In genomic region chr19:3653508-3653907, GRCm38 (mm10) we compare ENCODE assay signal across 17 mouse cellular contexts. TPM values are rescaled to one million over a fixed set of nuclear protein-coding genes. Genes with fewer than 3 reads are reported as not detected.
DNase-seq lines count a peak whose midpoint lies in the region; ATAC-seq and TF ChIP-seq lines count a peak whose summit lies in the region.
"Had no signal": no experiment of that assay in that cellular context is flagged by ENCODE, and none has a peak within 500 bp of the region (broad histone marks: within the 10 kb centered on the region; RNA-seq: fewer than 3 reads in every experiment).

No protein-coding gene starts in this region.

- intact Hi-C loops in gastrocnemius, adult 2 months (cut with DNase I), result no loop called here
- intact Hi-C loops in gastrocnemius, postnatal 14 days (cut with DNase I; ENCODE audit: low total_unique reads), result no loop called here

- no peak for TF ChIP-seq CTCF in gastrocnemius, adult 2 months (IDR thresholded peaks at IDR 0.05)
- TF ChIP-seq CTCF in intestine, postnatal 0 days (IDR thresholded peaks at IDR 0.05; ENCODE audit: low read depth), result no peak
- no peak for TF ChIP-seq CTCF in lung, embryonic 14.5 days (IDR thresholded peaks at IDR 0.05; ENCODE audit: low read depth)
- TF ChIP-seq CTCF in lung, adult 2 months (IDR thresholded peaks at IDR 0.05; ENCODE audit: insufficient read depth, low read length), result no peak

- 0 out of 2 replicates have a peak, but pooled peaks cover 2% of the 10 kb centered on the region for H3K4me1 ChIP-seq in intestine, embryonic 16.5 days (ENCODE audit: control insufficient read depth, insufficient read depth, low read length)
- H3K4me1 ChIP-seq in intestine, postnatal 0 days (replicated peaks; ENCODE audit: control insufficient read depth, insufficient read depth, low read length), result no peaks in the 10 kb centered on the region
- H3K4me1 ChIP-seq in lung, embryonic 14.5 days (ENCODE audit: insufficient read depth), result no peaks in the 10 kb centered on the region
- peaks cover 22% of the 10 kb centered on the region for H3K4me1 ChIP-seq in lung, adult 2 months (ENCODE audit: control insufficient read depth, insufficient read depth, low read length)
- H3K4me1 ChIP-seq: forebrain, embryonic 15.5 days had no signal

- H3K9ac ChIP-seq in intestine, embryonic 16.5 days (ENCODE audit: low read depth, low read length), result no peak overlapping the region
- no peak overlapping the region for H3K9ac ChIP-seq in intestine, postnatal 0 days (ENCODE audit: low read depth, low read length)
- H3K9ac ChIP-seq in lung, embryonic 14.5 days, result no peak overlapping the region
- H3K9ac ChIP-seq: forebrain, embryonic 15.5 days; hindbrain, embryonic 12.5 days; neural tube, embryonic 15.5 days had no signal

- H3K4me2 ChIP-seq in intestine, embryonic 16.5 days (ENCODE audit: low read depth, low read length), result no peak overlapping the region
- H3K4me2 ChIP-seq in intestine, postnatal 0 days (replicated peaks; ENCODE audit: low read depth), result no peak overlapping the region
- no peak overlapping the region for H3K4me2 ChIP-seq in lung, embryonic 14.5 days
- H3K4me2 ChIP-seq: forebrain, embryonic 15.5 days; hindbrain, embryonic 12.5 days; neural tube, embryonic 15.5 days had no signal

- peaks cover 27% of the 10 kb centered on the region for H3K36me3 ChIP-seq in intestine, embryonic 16.5 days (ENCODE audit: control insufficient read depth, insufficient read depth, low read length)
- peaks cover 49% of the 10 kb centered on the region for H3K36me3 ChIP-seq in intestine, postnatal 0 days (ENCODE audit: control insufficient read depth, insufficient read depth)
- H3K36me3 ChIP-seq in lung, embryonic 14.5 days (ENCODE audit: insufficient read depth), result peaks cover 50% of the 10 kb centered on the region

- 0 out of 2 replicates have a peak, but pooled peaks cover 6% of the 10 kb centered on the region for H3K9me3 ChIP-seq in intestine, embryonic 16.5 days (ENCODE audit: control insufficient read depth, low read length)
- H3K9me3 ChIP-seq in intestine, postnatal 0 days (ENCODE audit: control insufficient read depth), result no peaks in the 10 kb centered on the region
- peaks cover 4% of the 10 kb centered on the region; the same call in 1 of the 2 replicates for H3K9me3 ChIP-seq in lung, embryonic 14.5 days (ENCODE audit: low read depth, low read length)
- H3K9me3 ChIP-seq: forebrain, embryonic 15.5 days; neural tube, embryonic 15.5 days had no signal

- 79% methylated on average over 4 of the region's 4 CpGs for WGBS in intestine, embryonic 16.5 days
- WGBS in intestine, postnatal 0 days, result 75% methylated on average over 4 of the region's 4 CpGs
- WGBS in lung, embryonic 14.5 days, result 82% methylated on average over 4 of the region's 4 CpGs
- WGBS in lung, adult 2 months, result 44% methylated on average over 4 of the region's 4 CpGs

- no peak for DNase-seq in gastrocnemius, adult 2 months
- DNase-seq in gastrocnemius, postnatal 14 days, result no peak
- no peak for DNase-seq in lung, embryonic 14.5 days
- no peak for DNase-seq in lung, adult 2 months
- peak; percentile 10 for DNase-seq in thymus, postnatal 14 days
- DNase-seq in thymus, postnatal 36 days, result no peak
- DNase-seq: cerebellum, adult 18-20 months; gastrocnemius, postnatal 10 days; left cerebral cortex, postnatal 4 days; retina, postnatal 1 day; spleen, adult 18-20 months had no signal

- no peak overlapping the region for H3K4me3 ChIP-seq in gastrocnemius, adult 2 months
- no peak overlapping the region for H3K4me3 ChIP-seq in intestine, embryonic 16.5 days (ENCODE audit: low read length)
- no peak overlapping the region for H3K4me3 ChIP-seq in intestine, postnatal 0 days (ENCODE audit: low read depth, low read length)
- H3K4me3 ChIP-seq in lung, embryonic 14.5 days (ENCODE audit: low read depth, low read length), result no peak overlapping the region
- no peak overlapping the region for H3K4me3 ChIP-seq in lung, adult 2 months (replicated peaks; ENCODE audit: extremely low read depth, low read depth, low read length)
- H3K4me3 ChIP-seq: forebrain, embryonic 15.5 days; hindbrain, embryonic 12.5 days; neural tube, embryonic 15.5 days had no signal

- no peak for TF ChIP-seq POLR2A in lung, adult 2 months (IDR thresholded peaks at IDR 0.05; ENCODE audit: borderline replicate concordance, extremely low read depth, low read depth, low read length)

- H3K27me3 ChIP-seq in intestine, embryonic 16.5 days (replicated peaks; ENCODE audit: control insufficient read depth, insufficient read depth, low read length), result no peaks in the 10 kb centered on the region
- no peaks in the 10 kb centered on the region for H3K27me3 ChIP-seq in intestine, postnatal 0 days (replicated peaks; ENCODE audit: control insufficient read depth, insufficient read depth, low read length)
- H3K27me3 ChIP-seq in lung, embryonic 14.5 days (ENCODE audit: insufficient read depth, low read length), result no peaks in the 10 kb centered on the region
- H3K27me3 ChIP-seq: forebrain, embryonic 15.5 days; hindbrain, embryonic 12.5 days; neural tube, embryonic 15.5 days; Patski had no signal

- H3K27ac ChIP-seq in gastrocnemius, adult 2 months, result peak overlapping the region; percentile 52
- H3K27ac ChIP-seq in intestine, embryonic 16.5 days (ENCODE audit: low read length), result 0 out of 2 replicates have a peak overlapping the region, but pooled peaks have one; percentile 21
- H3K27ac ChIP-seq in intestine, postnatal 0 days (ENCODE audit: low read depth, low read length), result no peak overlapping the region
- H3K27ac ChIP-seq in lung, embryonic 14.5 days (ENCODE audit: low read depth), result peak overlapping the region; percentile 10; the same call in 1 of the 2 replicates
- H3K27ac ChIP-seq: forebrain, embryonic 15.5 days; hindbrain, embryonic 12.5 days; neural tube, embryonic 15.5 days had no signal

- no peak for ATAC-seq in intestine, embryonic 16.5 days
- ATAC-seq in intestine, postnatal 0 days, result no peak
- no peak for ATAC-seq in lung, embryonic 14.5 days (ENCODE audit: insufficient read depth)
- ATAC-seq: forebrain, embryonic 15.5 days; Patski had no signal

RNA-seq across cellular contexts. Expression of gene Lrp5, which starts 32.9 kb away (rescaled TPM):
- total RNA-seq in gastrocnemius, adult 2 months (2021), result 10 to 100 TPM; 21.4 to 30.4 TPM
- 10 to 100 TPM; 33.0 to 39.3 TPM for total RNA-seq in gastrocnemius, postnatal 14 days (2021)
- 4.2 and 4.4 TPM in 2 replicates for polyA plus RNA-seq in intestine, embryonic 16.5 days (2015; fragmentation: Nextera tagmentation; extraction: Ambion mirVana)
- polyA plus RNA-seq in intestine, postnatal 0 days (2015; fragmentation: Nextera tagmentation; extraction: Ambion mirVana), result 2.8 and 3.2 TPM in 2 replicates
- polyA plus RNA-seq in lung, embryonic 14.5 days (2014; fragmentation: Nextera tagmentation; extraction: Ambion mirVana), result 9.3 and 11.4 TPM in 2 replicates
- polyA plus RNA-seq in lung, adult 2 months (2012; rRNA removed), result 85.8 and 87.8 TPM in 2 replicates

RNA-seq across cellular contexts. Expression of gene 1810055G02Rik, which starts 54.6 kb away (rescaled TPM):
- 1 to 10 TPM; 9.6 to 9.8 TPM for total RNA-seq in gastrocnemius, adult 2 months (2021)
- 10 to 100 TPM in 1 of 2 experiments, 1 to 10 TPM in 1; 9.7 to 15.9 TPM for total RNA-seq in gastrocnemius, postnatal 14 days (2021)
- 53.8 and 65.6 TPM in 2 replicates for polyA plus RNA-seq in intestine, embryonic 16.5 days (2015; fragmentation: Nextera tagmentation; extraction: Ambion mirVana)
- polyA plus RNA-seq in intestine, postnatal 0 days (2015; fragmentation: Nextera tagmentation; extraction: Ambion mirVana), result 215 and 238 TPM in 2 replicates
- 40.3 and 40.9 TPM in 2 replicates for polyA plus RNA-seq in lung, embryonic 14.5 days (2014; fragmentation: Nextera tagmentation; extraction: Ambion mirVana)
- 36.3 and 41.4 TPM in 2 replicates for polyA plus RNA-seq in lung, adult 2 months (2012; rRNA removed)
